Mouse (Mus musculus) spleen, adult 2 months (tissue): ENCODE measurements around the gene Acin1.

Experiments
- CTCF ChIP-seq: fragments of 200-500 bp; IDR thresholded peaks from 2 replicates; pipeline ENCODE4 v1.5.1; 2011; ENCODE audit warnings: mild to moderate bottlenecking, inconsistent platforms; ENCODE audit not compliant: insufficient read depth, insufficient read length, insufficient replicate concordance; ENCODE audit errors: extremely low read depth
- POLR2A ChIP-seq: fragments of 200-500 bp; IDR thresholded peaks from 2 replicates; pipeline ENCODE4 v1.6.1; 2011; ENCODE audit warnings: low read depth, low read length, inconsistent platforms

- TF ChIP-seq POLR2A (no peak), CTCF (no peak)
These were observed 54.5 kb downstream of the Acin1 start for GRCm38 (mm10) chr14:54632252-54632651.
